Mouse (Mus musculus): ENCODE measurements around the gene Rufy3. TPM values are rescaled to one million over a fixed set of nuclear protein-coding genes. Genes with fewer than 3 reads are reported as not detected.

Rufy3 gene
- total and polyA plus RNA-seq, 3 experiments, result 13.6 to 22.3 (median 17.4) TPM

- no peak for DNase-seq (ENCODE audit: extremely low read depth)
- Histone ChIP-seq H3K79me2 (replicated peaks; ENCODE audit: control insufficient read depth, extremely low read depth, insufficient read depth, poor library complexity, severe bottlenecking) (no peaks in the 10 kb centered on the region), H3K9ac (ENCODE audit: insufficient read depth, low read depth) (no peak overlapping the region), H3K4me3 (replicated peaks in 1 of 3; ENCODE audit: low read depth in 2 of 3, low read length in 2 of 3, poor library complexity in 1 of 3) (no peak overlapping the region), H3K27ac (ENCODE audit: insufficient read depth, low read depth) (no peak overlapping the region), H3K4me2 (ENCODE audit: insufficient read depth, low read depth, poor library complexity, severe bottlenecking) (no peak overlapping the region), H3K9me3 (replicated peaks; ENCODE audit: low read length) (no peaks in the 10 kb centered on the region), H3K27me3 (replicated peaks) (no peaks in the 10 kb centered on the region), H3K4me1 (ENCODE audit: control insufficient read depth in 1 of 2, insufficient read depth in 2 of 2) (no peaks in the 10 kb centered on the region), H3K36me3 (replicated peaks in 1 of 2; ENCODE audit: control insufficient read depth in 1 of 2, insufficient read depth in 1 of 2, low read length in 1 of 2) (peaks cover 45 to 88% of the 10 kb centered on the region in 2 experiments)
- dilution Hi-C loops (cut with MboI; ENCODE audit: extremely low pct_ligation_motif_present, extremely low pct_unique_long_range_greater_than_20kb, low sequenced_read_pairs) (no loop called here), in situ Hi-C loops (cut with MboI; ENCODE audit: low pct_ligation_motif_present, low pct_unique_long_range_greater_than_20kb, low sequenced_read_pairs) (no loop called here)
- TF ChIP-seq NRF1 (IDR thresholded peaks at IDR 0.05; ENCODE audit: low read depth, low read length) (no peak), CHD2 (IDR thresholded peaks at IDR 0.05; ENCODE audit: low read length) (no peak), ZNF384 (IDR thresholded peaks at IDR 0.05; ENCODE audit: low read depth, low read length) (no peak), KAT2A (IDR thresholded peaks at IDR 0.05; ENCODE audit: insufficient replicate concordance, low read length) (no peak), MAX (IDR thresholded peaks at IDR 0.05; ENCODE audit: low read length) (no peak), MEF2A (IDR thresholded peaks at IDR 0.05; ENCODE audit: borderline replicate concordance, low read depth, low read length) (no peak), RAD21 (IDR thresholded peaks at IDR 0.05; ENCODE audit: low read depth, low read length) (no peak), POLR2AphosphoS2 (IDR thresholded peaks at IDR 0.05; ENCODE audit: low read depth, low read length) (no peak), EP300 (IDR thresholded peaks at IDR 0.05; ENCODE audit: low read length) (no peak), POLR2A (IDR thresholded peaks at IDR 0.05; ENCODE audit: low read depth, low read length) (no peak), NELFE (IDR thresholded peaks at IDR 0.05; ENCODE audit: low read depth, low read length) (no peak), HCFC1 (IDR thresholded peaks at IDR 0.05; ENCODE audit: low read depth, low read length) (no peak), USF2 (conservative IDR thresholded peaks at IDR 0.05; ENCODE audit: low read depth, low read length) (no peak), TBP (conservative IDR thresholded peaks at IDR 0.05; ENCODE audit: low read depth, low read length) (no peak), ELF1 (IDR thresholded peaks at IDR 0.05; ENCODE audit: low read depth, low read length) (no peak), IRF4 (IDR thresholded peaks at IDR 0.05; ENCODE audit: low read depth, low read length) (no peak), SIN3A (IDR thresholded peaks at IDR 0.05; ENCODE audit: low read length) (no peak)
These were observed 84.7 kb downstream of the Rufy3 start for GRCm38 (mm10) chr5:88649250-88650173.

GRCm38 (mm10) chr5:88652589-88652988, 87.7 kb downstream of the Rufy3 start:
- Histone ChIP-seq H3K27ac (ENCODE audit: insufficient read depth, low read depth) (no peak overlapping the region), H3K79me2 (replicated peaks; ENCODE audit: control insufficient read depth, extremely low read depth, insufficient read depth, poor library complexity, severe bottlenecking) (no peaks in the 10 kb centered on the region), H3K36me3 (replicated peaks in 1 of 2; ENCODE audit: control insufficient read depth in 1 of 2, insufficient read depth in 1 of 2, low read length in 1 of 2) (peaks cover 43 to 87% of the 10 kb centered on the region in 2 experiments), H3K27me3 (replicated peaks) (no peaks in the 10 kb centered on the region), H3K9me3 (replicated peaks; ENCODE audit: low read length) (no peaks in the 10 kb centered on the region), H3K4me3 (replicated peaks in 1 of 3; ENCODE audit: low read depth in 2 of 3, low read length in 2 of 3, poor library complexity in 1 of 3) (no peak overlapping the region), H3K4me2 (ENCODE audit: insufficient read depth, low read depth, poor library complexity, severe bottlenecking) (no peak overlapping the region), H3K9ac (ENCODE audit: insufficient read depth, low read depth) (no peak overlapping the region), H3K4me1 (ENCODE audit: control insufficient read depth in 1 of 2, insufficient read depth in 2 of 2) (no peaks in the 10 kb centered on the region)
- in situ Hi-C loops (cut with MboI; ENCODE audit: low pct_ligation_motif_present, low pct_unique_long_range_greater_than_20kb, low sequenced_read_pairs), result no loop called here
- dilution Hi-C loops (cut with MboI; ENCODE audit: extremely low pct_ligation_motif_present, extremely low pct_unique_long_range_greater_than_20kb, low sequenced_read_pairs), result no loop called here
- TF ChIP-seq MAZ (IDR thresholded peaks at IDR 0.05; ENCODE audit: low read depth, low read length), result no peak
- TF ChIP-seq MAX (IDR thresholded peaks at IDR 0.05; ENCODE audit: low read length), result no peak
- no peak for TF ChIP-seq JUND (conservative IDR thresholded peaks at IDR 0.05; ENCODE audit: low read depth, low read length)
- no peak for TF ChIP-seq BHLHE40 (IDR thresholded peaks at IDR 0.05; ENCODE audit: low read depth, low read length)
- TF ChIP-seq MXI1 (IDR thresholded peaks at IDR 0.05; ENCODE audit: low read depth, low read length), result no peak
- no peak for TF ChIP-seq ELF1 (IDR thresholded peaks at IDR 0.05; ENCODE audit: low read depth, low read length)
- no peak for TF ChIP-seq USF2 (conservative IDR thresholded peaks at IDR 0.05; ENCODE audit: low read depth, low read length)
- TF ChIP-seq ZKSCAN1 (IDR thresholded peaks at IDR 0.05; ENCODE audit: borderline replicate concordance, low read depth, low read length), result no peak
- no peak for TF ChIP-seq RCOR1 (conservative IDR thresholded peaks at IDR 0.05; ENCODE audit: low read depth, low read length)
- no peak for TF ChIP-seq EP300 (IDR thresholded peaks at IDR 0.05; ENCODE audit: low read length)
- no peak for DNase-seq (ENCODE audit: extremely low read depth)

All from CH12.LX (cell line).